Mouse (Mus musculus): ENCODE results near the gene Ddit4. TPM values are rescaled to one million over a fixed set of nuclear protein-coding genes. Genes with fewer than 3 reads are reported as not detected.

Gene Ddit4
- polyA plus RNA-seq, 1 experiment from 2014 or later = 90.7 TPM

DNA sequence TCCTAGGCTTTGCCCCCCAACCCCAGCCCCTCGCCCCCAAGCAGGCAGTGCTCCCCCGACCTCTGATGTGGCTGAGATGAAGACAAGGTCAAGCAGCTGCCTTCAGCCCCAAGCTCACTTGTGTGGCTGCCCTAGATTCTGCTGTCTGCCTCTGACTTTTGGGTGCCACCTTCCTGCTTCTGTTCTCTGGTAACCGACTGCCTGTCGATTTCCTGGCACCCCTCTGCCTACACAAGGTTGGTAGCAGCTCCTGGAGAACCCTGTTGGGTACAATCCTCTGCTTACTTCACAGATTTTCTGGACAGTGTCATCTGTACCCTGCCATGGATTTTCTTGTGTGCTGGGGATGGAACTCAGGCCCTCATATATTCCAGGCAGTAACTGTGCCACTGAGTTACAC, 29.7 kb upstream of the Ddit4 start:
- ATAC-seq (ENCODE audit: insufficient number of reproducible peaks, insufficient read depth, low FRiP score, low TSS enrichment, low read depth) = no peak
- Histone ChIP-seq H3K27ac (no peak overlapping the region), H3K9ac (replicated peaks) (no peak overlapping the region), H3K4me1 (replicated peaks) (peaks cover 27% of the 10 kb centered on the region), H3K4me3 (replicated peaks) (no peak overlapping the region), H3K27me3 (no peaks in the 10 kb centered on the region), H3K36me3 (peaks cover 24% of the 10 kb centered on the region), H3K9me3 (no peaks in the 10 kb centered on the region), H3K4me2 (no peak overlapping the region)
- 74% methylated on average over 4 of the region's 4 CpGs for WGBS

DNA sequence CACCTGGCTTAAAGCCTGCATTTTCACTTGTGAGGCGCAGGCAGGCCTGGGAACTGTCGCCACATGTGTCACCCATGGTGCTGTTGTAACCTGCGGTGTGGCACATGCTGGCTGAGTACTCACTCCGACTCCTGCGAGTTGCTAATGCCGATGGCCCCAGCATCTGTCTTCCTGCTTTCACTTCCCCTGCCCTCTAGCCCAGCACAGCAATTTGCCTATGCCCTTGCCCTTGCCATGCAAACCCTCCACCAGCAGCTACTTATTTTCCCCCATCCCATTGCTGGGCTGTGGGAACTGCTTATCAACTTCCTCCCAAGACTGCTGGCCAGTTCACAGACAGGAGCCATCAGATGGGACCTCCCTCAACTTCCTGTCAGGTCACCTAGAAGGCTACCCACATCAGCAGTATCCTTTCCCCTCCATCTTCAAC, 29.2 kb upstream of the Ddit4 start:
- no peaks in the 10 kb centered on the region for H3K27me3 ChIP-seq
- 0 out of 2 replicates have a peak overlapping the region, but pooled peaks have one; percentile 7 for H3K27ac ChIP-seq
- H3K4me2 ChIP-seq = no peak overlapping the region
- H3K4me3 ChIP-seq (replicated peaks) = no peak overlapping the region
- ATAC-seq (ENCODE audit: insufficient number of reproducible peaks, insufficient read depth, low FRiP score, low TSS enrichment, low read depth) = no peak
- H3K4me1 ChIP-seq (replicated peaks) = peaks cover 28% of the 10 kb centered on the region
- H3K9me3 ChIP-seq = no peaks in the 10 kb centered on the region
- no peak overlapping the region for H3K9ac ChIP-seq (replicated peaks)
- peaks cover 19% of the 10 kb centered on the region for H3K36me3 ChIP-seq
- WGBS = 86% methylated on average over 6 of the region's 6 CpGs

DNA sequence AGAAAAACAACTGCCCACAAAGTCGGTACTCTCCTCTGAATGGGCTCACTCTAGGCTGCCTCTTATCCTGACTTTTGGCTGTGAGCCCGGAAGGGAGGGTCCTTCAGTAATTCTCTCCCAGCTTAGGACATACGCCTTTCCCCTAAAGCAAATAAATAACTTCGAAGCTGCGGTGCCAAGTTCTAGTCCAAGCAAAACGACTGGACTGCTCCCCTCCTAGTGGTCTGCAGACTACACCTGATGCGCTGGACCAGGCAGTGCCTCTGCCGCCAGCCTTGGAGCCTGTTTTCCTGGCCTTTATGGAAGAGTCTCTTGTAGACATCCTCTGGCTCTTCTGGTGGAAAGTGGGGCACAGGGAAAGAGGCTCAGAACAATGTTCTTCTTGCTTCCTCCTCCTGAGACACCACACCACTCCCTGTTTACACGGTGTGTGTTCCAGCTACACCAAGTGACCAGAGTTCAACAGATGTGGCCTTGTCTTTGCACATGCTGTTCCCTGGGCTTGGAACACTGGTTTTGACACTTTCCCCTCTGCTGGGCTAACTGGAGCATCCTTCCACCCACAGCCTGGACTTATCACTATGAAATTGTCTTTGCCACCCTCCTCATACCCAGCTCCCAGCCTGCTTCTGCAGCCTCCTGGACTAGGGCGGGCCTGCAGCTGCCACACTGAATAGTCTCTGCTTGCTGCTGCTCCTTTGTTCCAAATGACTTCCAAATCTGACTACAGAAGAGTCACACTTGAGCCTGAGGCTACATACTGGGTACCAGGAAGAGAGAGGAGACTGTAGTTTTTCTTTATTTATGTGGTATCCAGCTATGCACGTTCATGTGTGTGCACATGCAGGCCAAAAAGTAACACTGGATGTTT, 27.5 kb upstream of the Ddit4 start:
- WGBS = 56% methylated on average over 11 of the region's 11 CpGs
- no peak overlapping the region for H3K4me2 ChIP-seq
- H3K4me1 ChIP-seq (replicated peaks) = peaks cover 41% of the 10 kb centered on the region
- H3K4me3 ChIP-seq (replicated peaks) = no peak overlapping the region
- H3K27ac ChIP-seq = peak overlapping the region; percentile 69; the same call in 1 of the 2 replicates
- no peaks in the 10 kb centered on the region for H3K27me3 ChIP-seq
- ATAC-seq (ENCODE audit: insufficient number of reproducible peaks, insufficient read depth, low FRiP score, low TSS enrichment, low read depth) = no peak
- no peak overlapping the region for H3K9ac ChIP-seq (replicated peaks)
- H3K36me3 ChIP-seq = peaks cover 2% of the 10 kb centered on the region
- no peaks in the 10 kb centered on the region for H3K9me3 ChIP-seq

DNA sequence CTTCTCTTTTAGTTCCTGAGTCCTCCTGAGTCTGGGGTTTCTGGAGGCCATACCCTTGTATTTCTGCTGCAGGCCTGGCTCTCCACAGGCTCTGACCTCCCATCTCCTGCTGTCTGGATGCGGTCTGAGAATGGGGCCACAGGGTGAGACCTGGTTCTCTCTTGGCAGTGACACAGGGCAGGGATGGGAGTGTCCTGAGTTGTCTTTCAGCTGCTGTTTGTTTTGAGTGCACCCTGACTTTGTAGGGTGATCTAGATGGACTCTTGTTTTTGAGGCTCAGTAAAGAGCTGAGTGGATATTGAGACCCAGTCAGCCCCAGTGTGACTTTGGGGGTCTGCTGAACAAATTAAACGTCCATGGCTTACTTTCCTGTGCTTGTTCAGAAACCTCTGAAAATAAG, 26.8 kb upstream of the Ddit4 start:
- H3K4me3 ChIP-seq (replicated peaks) = no peak overlapping the region
- peaks cover 48% of the 10 kb centered on the region for H3K4me1 ChIP-seq (replicated peaks)
- ATAC-seq (ENCODE audit: insufficient number of reproducible peaks, insufficient read depth, low FRiP score, low TSS enrichment, low read depth) = no peak
- H3K27ac ChIP-seq = peak overlapping the region; percentile 69; the same call in 1 of the 2 replicates
- H3K9ac ChIP-seq (replicated peaks) = 0 out of 2 replicates have a peak overlapping the region, but pooled peaks have one; percentile 23
- H3K9me3 ChIP-seq = no peaks in the 10 kb centered on the region
- H3K27me3 ChIP-seq = no peaks in the 10 kb centered on the region
- no peak overlapping the region for H3K4me2 ChIP-seq
- no peaks in the 10 kb centered on the region; the same call in 1 of the 2 replicates for H3K36me3 ChIP-seq
- 64% methylated on average over 2 of the region's 2 CpGs for WGBS

DNA sequence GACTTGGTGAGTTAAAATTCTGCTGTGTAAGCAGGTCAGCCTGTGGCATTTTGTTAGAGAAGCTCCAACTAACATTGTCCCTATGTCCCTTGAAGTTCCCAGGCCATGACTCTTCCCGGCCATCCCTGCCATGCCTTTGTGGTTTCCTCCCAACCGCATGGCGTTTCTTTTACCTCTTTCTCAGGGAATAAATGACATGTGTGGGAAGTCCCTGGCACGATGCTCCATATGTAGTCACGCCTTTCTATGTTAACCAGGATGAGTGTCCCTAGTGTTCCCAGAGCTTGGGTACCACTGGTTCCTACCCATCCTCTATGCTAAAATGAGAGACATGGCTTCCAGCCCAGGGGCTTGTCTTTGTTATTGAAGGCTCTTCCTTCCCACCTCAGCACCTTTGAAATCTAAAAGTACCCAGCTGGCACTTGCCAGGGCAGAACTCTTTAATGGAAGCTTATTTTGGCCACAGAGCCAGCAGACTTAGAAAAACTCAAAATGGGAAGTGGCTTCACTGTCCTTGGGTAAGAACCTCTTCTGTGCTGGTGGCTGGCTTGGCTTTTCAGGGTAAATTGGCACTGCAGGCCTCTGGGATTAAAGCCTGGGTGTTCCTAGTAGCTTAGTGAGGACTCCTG, 26.2 kb upstream of the Ddit4 start:
- Histone ChIP-seq H3K27ac (peak overlapping the region; percentile 69; the same call in 1 of the 2 replicates), H3K9ac (replicated peaks) (0 out of 2 replicates have a peak overlapping the region, but pooled peaks have one; percentile 23), H3K36me3 (no peaks in the 10 kb centered on the region; the same call in 1 of the 2 replicates), H3K9me3 (no peaks in the 10 kb centered on the region), H3K4me2 (no peak overlapping the region), H3K4me3 (replicated peaks) (no peak overlapping the region), H3K27me3 (no peaks in the 10 kb centered on the region), H3K4me1 (replicated peaks) (peaks cover 49% of the 10 kb centered on the region)
- no peak for ATAC-seq (ENCODE audit: insufficient number of reproducible peaks, insufficient read depth, low FRiP score, low TSS enrichment, low read depth)
- WGBS = 91% methylated on average over 5 of the region's 5 CpGs

DNA sequence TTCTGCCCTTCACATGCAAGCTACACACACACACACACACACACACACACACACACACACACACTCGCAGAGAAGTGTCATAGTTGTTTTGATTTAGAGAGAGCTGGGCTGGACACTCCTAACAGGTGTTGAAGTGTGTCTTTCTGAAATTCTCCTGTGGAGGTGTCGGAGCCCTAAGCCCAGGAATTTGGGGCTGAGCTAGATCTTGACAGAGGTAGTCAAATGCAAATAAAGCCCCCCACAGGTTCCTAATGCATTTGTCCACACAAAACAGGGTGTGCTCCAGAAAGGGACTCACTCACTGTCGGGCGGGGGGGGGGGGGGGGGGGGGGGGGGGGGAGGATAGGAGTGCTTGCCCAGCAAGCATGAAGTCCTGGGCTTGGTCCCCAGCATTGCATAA, 25.5 kb upstream of the Ddit4 start:
- H3K9me3 ChIP-seq = no peaks in the 10 kb centered on the region

DNA sequence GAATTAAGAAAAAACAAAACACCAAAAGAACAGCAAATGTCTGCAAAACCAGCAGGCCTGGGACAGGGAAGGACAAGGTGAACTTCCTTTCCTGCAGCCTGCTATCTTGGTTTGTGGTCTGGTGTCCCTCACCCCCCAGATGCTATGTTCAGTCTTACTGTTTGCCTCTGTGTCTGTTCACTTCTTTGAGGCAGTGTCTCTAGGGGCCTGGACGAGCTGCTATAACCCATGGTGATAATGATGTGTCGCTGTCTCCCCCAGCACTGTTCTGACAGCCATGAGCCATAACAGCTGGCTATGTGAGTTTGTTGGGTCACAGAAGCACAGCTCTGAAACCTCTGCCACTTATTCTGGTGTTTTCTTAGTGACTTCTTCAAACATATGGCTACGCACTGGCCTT, 23.2 kb upstream of the Ddit4 start:
- Histone ChIP-seq H3K4me1 (replicated peaks) (peaks cover 62% of the 10 kb centered on the region), H3K4me2 (peak overlapping the region; percentile 35), H3K9ac (replicated peaks) (no peak overlapping the region), H3K36me3 (no peaks in the 10 kb centered on the region), H3K4me3 (replicated peaks) (no peak overlapping the region), H3K9me3 (no peaks in the 10 kb centered on the region), H3K27me3 (no peaks in the 10 kb centered on the region), H3K27ac (peak overlapping the region; percentile 93)
- whole genome bisulfite sequencing = 49% methylated on average over 3 of the region's 3 CpGs
- no peak for ATAC-seq (ENCODE audit: insufficient number of reproducible peaks, insufficient read depth, low FRiP score, low TSS enrichment, low read depth)

More for the DNA sequence above, 25.5 kb upstream of the Ddit4 start:
- peaks cover 49% of the 10 kb centered on the region for H3K4me1 ChIP-seq (replicated peaks)
- H3K27ac ChIP-seq = no peak overlapping the region
- 64% methylated on average over 2 of the region's 4 CpGs for WGBS
- H3K9ac ChIP-seq (replicated peaks) = no peak overlapping the region
- H3K4me3 ChIP-seq (replicated peaks) = no peak overlapping the region
- H3K36me3 ChIP-seq = no peaks in the 10 kb centered on the region; the same call in 1 of the 2 replicates
- no peak for ATAC-seq (ENCODE audit: insufficient number of reproducible peaks, insufficient read depth, low FRiP score, low TSS enrichment, low read depth)
- H3K27me3 ChIP-seq = no peaks in the 10 kb centered on the region
- no peak overlapping the region for H3K4me2 ChIP-seq

DNA sequence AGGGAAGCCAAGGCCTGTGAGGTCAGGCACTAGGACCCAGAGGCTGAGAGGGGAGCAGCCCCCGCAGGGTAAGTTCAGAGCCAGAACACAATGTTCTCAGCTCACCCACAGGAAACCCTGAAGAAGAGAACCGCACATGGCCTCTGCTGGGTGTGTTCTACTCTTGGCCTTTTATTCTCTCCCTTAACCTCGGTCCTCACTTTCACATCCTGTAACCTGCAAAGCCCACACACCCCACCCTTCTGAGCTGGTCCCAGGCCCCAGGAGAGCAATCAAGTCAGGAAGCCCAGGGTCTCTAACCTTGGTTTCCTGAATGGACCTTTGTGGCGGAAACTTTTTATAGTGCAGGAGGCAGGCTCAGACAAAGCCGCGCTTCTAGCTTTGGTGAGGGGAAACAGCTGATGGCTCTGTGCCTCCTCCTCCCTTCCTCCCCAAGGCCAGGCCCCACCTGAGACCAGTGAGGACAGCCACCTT, 22.6 kb upstream of the Ddit4 start:
- H3K4me3 ChIP-seq (replicated peaks) = peak overlapping the region; percentile 12
- H3K4me1 ChIP-seq (replicated peaks) = peaks cover 61% of the 10 kb centered on the region
- no peaks in the 10 kb centered on the region for H3K27me3 ChIP-seq
- peak; percentile 43; the same call in 1 of the 2 replicates for ATAC-seq (ENCODE audit: insufficient number of reproducible peaks, insufficient read depth, low FRiP score, low TSS enrichment, low read depth)
- WGBS = 4% methylated on average over 6 of the region's 6 CpGs
- peak overlapping the region; percentile 35 for H3K4me2 ChIP-seq
- no peak overlapping the region for H3K9ac ChIP-seq (replicated peaks)
- H3K36me3 ChIP-seq = no peaks in the 10 kb centered on the region
- no peaks in the 10 kb centered on the region for H3K9me3 ChIP-seq
- H3K27ac ChIP-seq = peak overlapping the region; percentile 93

DNA sequence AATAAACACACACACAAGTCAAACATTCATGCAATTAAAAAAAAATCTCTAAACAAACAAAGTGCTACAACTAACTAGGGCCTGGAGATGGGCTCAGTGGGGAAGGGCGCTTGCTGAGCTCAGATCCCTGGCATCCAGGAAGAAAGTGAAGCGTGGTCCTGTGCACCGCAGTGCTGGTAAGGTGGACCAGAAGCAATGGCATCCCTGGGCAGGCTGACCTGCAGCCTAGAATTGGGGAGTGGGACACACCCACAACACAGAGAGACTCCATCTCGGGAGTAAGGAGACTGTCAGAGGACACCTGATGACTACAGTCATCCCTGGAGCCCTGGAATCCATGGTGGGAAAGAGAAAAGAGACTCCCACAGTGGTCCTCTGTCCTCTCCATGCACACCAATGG, 21.8 kb upstream of the Ddit4 start:
- Histone ChIP-seq H3K4me1 (replicated peaks) (peaks cover 53% of the 10 kb centered on the region), H3K4me3 (replicated peaks) (no peak overlapping the region), H3K9me3 (no peaks in the 10 kb centered on the region), H3K27me3 (no peaks in the 10 kb centered on the region), H3K4me2 (no peak overlapping the region), H3K9ac (replicated peaks) (no peak overlapping the region), H3K27ac (peak overlapping the region; percentile 93), H3K36me3 (no peaks in the 10 kb centered on the region)
- 82% methylated on average over 4 of the region's 4 CpGs for WGBS
- no peak for ATAC-seq (ENCODE audit: insufficient number of reproducible peaks, insufficient read depth, low FRiP score, low TSS enrichment, low read depth)

DNA sequence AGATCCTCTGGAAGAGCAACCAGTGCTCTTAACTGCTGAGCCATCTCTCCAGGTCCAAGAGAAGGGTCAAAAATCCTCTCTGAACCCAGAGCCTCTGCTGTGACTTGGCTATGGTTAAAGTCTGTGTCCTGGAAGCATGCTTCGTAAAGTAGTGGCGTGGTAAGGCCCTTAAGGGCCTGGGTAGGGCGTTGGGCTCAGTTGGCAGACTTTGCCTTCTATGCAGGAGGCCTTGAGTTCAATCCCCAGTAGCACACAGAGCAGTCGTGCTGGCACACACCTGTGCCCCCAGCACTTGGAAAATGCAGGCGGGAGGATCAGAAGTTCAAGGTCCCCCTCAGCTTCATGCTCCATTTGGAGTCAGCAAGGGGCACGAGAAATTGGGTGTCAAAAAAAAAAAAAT, 21.4 kb upstream of the Ddit4 start:
- 80% methylated on average over 6 of the region's 6 CpGs for WGBS
- Histone ChIP-seq H3K27ac (peak overlapping the region; percentile 93; the same call in 1 of the 2 replicates), H3K9me3 (no peaks in the 10 kb centered on the region), H3K27me3 (no peaks in the 10 kb centered on the region), H3K4me1 (replicated peaks) (peaks cover 49% of the 10 kb centered on the region), H3K4me3 (replicated peaks) (no peak overlapping the region), H3K4me2 (no peak overlapping the region), H3K9ac (replicated peaks) (no peak overlapping the region), H3K36me3 (no peaks in the 10 kb centered on the region)
- ATAC-seq (ENCODE audit: insufficient number of reproducible peaks, insufficient read depth, low FRiP score, low TSS enrichment, low read depth) = no peak

DNA sequence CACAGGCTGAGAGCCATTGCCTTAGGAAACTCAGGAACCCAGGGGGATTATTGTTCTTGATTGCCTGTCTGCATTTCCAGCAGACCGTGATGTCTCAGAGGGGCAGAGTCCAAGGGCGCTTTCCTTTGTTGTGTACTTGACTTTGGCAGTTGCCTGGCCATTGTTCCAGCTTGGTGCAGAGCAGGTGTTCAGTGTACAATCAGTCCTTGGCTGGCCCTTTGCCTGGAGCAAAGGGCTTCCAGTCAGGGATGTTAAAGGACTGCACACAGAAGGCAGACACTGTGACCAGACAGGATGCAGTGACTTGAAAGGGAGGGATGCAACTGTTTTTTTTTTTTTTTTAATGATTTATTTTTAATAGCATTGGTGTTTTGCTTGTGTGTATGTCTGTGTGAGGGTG, 20.9 kb upstream of the Ddit4 start:
- Histone ChIP-seq H3K36me3 (no peaks in the 10 kb centered on the region), H3K4me3 (replicated peaks) (no peak overlapping the region), H3K4me2 (no peak overlapping the region), H3K27me3 (no peaks in the 10 kb centered on the region), H3K9me3 (no peaks in the 10 kb centered on the region), H3K9ac (replicated peaks) (no peak overlapping the region), H3K27ac (0 out of 2 replicates have a peak overlapping the region, but pooled peaks have one; percentile 93), H3K4me1 (replicated peaks) (peaks cover 44% of the 10 kb centered on the region)
- WGBS = 79% methylated on average over 2 of the region's 2 CpGs
- no peak for ATAC-seq (ENCODE audit: insufficient number of reproducible peaks, insufficient read depth, low FRiP score, low TSS enrichment, low read depth)

All from limb, embryonic 12.5 days (tissue).